Mouse (Mus musculus) kidney, embryonic 15.5 days (tissue): ENCODE results near the gene Ndufs3. TPM values are rescaled to one million over a fixed set of nuclear protein-coding genes. Genes with fewer than 3 reads are reported as not detected.

Source experiments
- ATAC-seq: fragments of 200-750 bp; cut with Nextera tagmentation; replicated peaks from 2 replicates; pipeline ENCODE4 v1.8.0; 2017; ENCODE audit warnings: moderate TSS enrichment; ENCODE audit not compliant: low FRiP score
- H3K27ac ChIP-seq: fragments of 300-500 bp; sonication (generic); 2 replicates; pipeline ENCODE4 v1.5.1; 2015; ENCODE audit warnings: mild to moderate bottlenecking, inconsistent platforms
- H3K27me3 ChIP-seq: fragments of 300-500 bp; sonication (generic); 2 replicates; pipeline ENCODE4 v1.6.1; 2015; ENCODE audit warnings: inconsistent platforms
- H3K36me3 ChIP-seq: fragments of 300-500 bp; sonication (generic); 2 replicates; pipeline ENCODE4 v1.6.1; 2015; ENCODE audit warnings: inconsistent platforms
- H3K4me1 ChIP-seq: fragments of 300-500 bp; sonication (generic); 2 replicates; pipeline ENCODE4 v1.6.1; 2015; ENCODE audit warnings: inconsistent platforms
- H3K4me2 ChIP-seq: fragments of 300-500 bp; sonication (generic); 2 replicates; pipeline ENCODE4 v1.6.1; 2015; ENCODE audit warnings: moderate library complexity, mild to moderate bottlenecking, inconsistent platforms
- H3K4me3 ChIP-seq: fragments of 300-500 bp; sonication (generic); replicated peaks from 2 replicates; pipeline ENCODE4 v1.5.1; 2015; ENCODE audit warnings: mild to moderate bottlenecking, inconsistent platforms
- H3K9ac ChIP-seq: fragments of 300-500 bp; sonication (generic); 2 replicates; pipeline ENCODE4 v1.6.1; 2015; ENCODE audit warnings: mild to moderate bottlenecking, inconsistent platforms
- H3K9me3 ChIP-seq: fragments of 300-500 bp; sonication (generic); replicated peaks from 2 replicates; pipeline ENCODE4 v1.6.1; 2016; ENCODE audit warnings: inconsistent platforms
- WGBS: fragments of 180-500 bp; shearing (Covaris S2); methylation state at CpG from one replicate; pipeline ENCODE4 v1.1.7; 2015; ENCODE audit warnings: mixed read lengths; 5-methylcytosine and 5-hydroxymethylcytosine counted together
- polyA plus RNA-seq: library from polyadenylated mRNA; unstranded; fragments of >200 nt; fragmentation: Nextera tagmentation; extraction: Ambion mirVana; gene quantifications from 2 replicates; pipeline ENCODE4 v1.2.1, GENCODE M21; 2015

The Ndufs3 gene
- polyA plus RNA-seq, 1 experiment from 2014 or later, result 232 TPM

- no peak overlapping the region for H3K4me3 ChIP-seq
- no peak overlapping the region for H3K9ac ChIP-seq
- WGBS, result 76% methylated on average over 5 of the region's 5 CpGs
- H3K27ac ChIP-seq, result no peak overlapping the region
- no peaks in the 10 kb centered on the region for H3K9me3 ChIP-seq
- peaks cover 8% of the 10 kb centered on the region for H3K36me3 ChIP-seq
- no peak overlapping the region for H3K4me2 ChIP-seq
- no peak for ATAC-seq
- no peaks in the 10 kb centered on the region for H3K27me3 ChIP-seq
- H3K4me1 ChIP-seq, result peaks cover 19% of the 10 kb centered on the region
Observed at GRCm38 (mm10) chr2:90845234-90845633, 59.4 kb downstream of the Ndufs3 start.

Other genes starting within 250 kb of the Ndufs3 start
- gene Nup160, start 227.6 kb downstream of the Ndufs3 start, polyA plus RNA-seq, result 49.3 and 55.1 TPM in 2 replicates
- 104 and 117 TPM in 2 replicates for gene Fnbp4, start 159.5 kb downstream of the Ndufs3 start, polyA plus RNA-seq
- 0.76 and 0.84 TPM in 2 replicates for gene Agbl2, start 122.1 kb downstream of the Ndufs3 start, polyA plus RNA-seq
- 208 and 225 TPM in 2 replicates for gene Mtch2, start 57.7 kb downstream of the Ndufs3 start, polyA plus RNA-seq
- 9.0 and 9.2 TPM in 2 replicates for gene C1qtnf4, start 19.0 kb downstream of the Ndufs3 start, polyA plus RNA-seq
- gene Kbtbd4, start 87 bp downstream of the Ndufs3 start, polyA plus RNA-seq, result 39.2 and 42.4 TPM in 2 replicates
- 104 and 107 TPM in 2 replicates for gene Celf1, start 35.6 kb upstream of the Ndufs3 start, polyA plus RNA-seq
- gene Rapsn, start 130.8 kb upstream of the Ndufs3 start, polyA plus RNA-seq, result 2.7 and 3.4 TPM in 2 replicates
- 307 and 315 TPM in 2 replicates for gene Psmc3, start 149.2 kb upstream of the Ndufs3 start, polyA plus RNA-seq
- 41.2 and 48.5 TPM in 2 replicates for gene Slc39a13, start 165.6 kb upstream of the Ndufs3 start, polyA plus RNA-seq
- 4.7 and 5.4 TPM in 2 replicates for gene Spi1, start 177.6 kb upstream of the Ndufs3 start, polyA plus RNA-seq
- 0.10 and 0.13 TPM in 2 replicates for gene Mybpc3, start 213.3 kb upstream of the Ndufs3 start, polyA plus RNA-seq